Mouse (Mus musculus) bone marrow, adult 2 months (tissue): ENCODE data around the gene Vmn1r24. TPM values are rescaled to one million over a fixed set of nuclear protein-coding genes. Genes with fewer than 3 reads are reported as not detected.
"Not testable (repeated sequence)": the region's sequence is repeated elsewhere in the genome, so short reads cannot be mapped to it uniquely, and the experiment has no call there.

ENCODE experiments used
- H3K27ac ChIP-seq: fragments of 200-500 bp; 2 replicates; pipeline ENCODE4 v1.5.1; 2012; ENCODE audit warnings: low read depth, mild to moderate bottlenecking, control low read depth, inconsistent platforms, low read length; ENCODE audit not compliant: control insufficient read depth, poor library complexity, insufficient read depth
- H3K4me1 ChIP-seq: fragments of 200-500 bp; 2 replicates; pipeline ENCODE4 v1.6.1; 2011; ENCODE audit warnings: low read length; ENCODE audit not compliant: control insufficient read depth, insufficient read depth
- H3K4me3 ChIP-seq: fragments of 200-500 bp; replicated peaks from 2 replicates; pipeline ENCODE3; 2011; ENCODE audit warnings: mild to moderate bottlenecking, low read depth, low read length, control low read depth; ENCODE audit not compliant: control insufficient read depth
- CTCF ChIP-seq: fragments of 200-500 bp; IDR thresholded peaks from 2 replicates; pipeline ENCODE4 v1.5.1; 2011; ENCODE audit warnings: low read length, control low read depth; ENCODE audit not compliant: control insufficient read depth, insufficient read depth
- POLR2A ChIP-seq: fragments of 200-500 bp; IDR thresholded peaks from 2 replicates; pipeline ENCODE4 v1.6.1; 2011; ENCODE audit warnings: low read depth, mild to moderate bottlenecking, control low read depth, low read length, borderline replicate concordance; ENCODE audit not compliant: control insufficient read depth
- WGBS: fragments of 180-500 bp; shearing (Covaris S2); methylation state at CpG from one replicate; pipeline ENCODE4 v1.1.7; 2018; 5-methylcytosine and 5-hydroxymethylcytosine counted together
- polyA plus RNA-seq: library from polyadenylated mRNA; stranded (reverse); fragments of >200 nt; gene quantifications from 2 replicates; pipeline ENCODE4 v1.2.4, GENCODE M21; 2011; ENCODE audit warnings: low replicate concordance; ENCODE audit not compliant: missing spikeins, insufficient read depth, insufficient read length

The Vmn1r24 gene
- polyA plus RNA-seq, result not detected in 2 replicates

DNA sequence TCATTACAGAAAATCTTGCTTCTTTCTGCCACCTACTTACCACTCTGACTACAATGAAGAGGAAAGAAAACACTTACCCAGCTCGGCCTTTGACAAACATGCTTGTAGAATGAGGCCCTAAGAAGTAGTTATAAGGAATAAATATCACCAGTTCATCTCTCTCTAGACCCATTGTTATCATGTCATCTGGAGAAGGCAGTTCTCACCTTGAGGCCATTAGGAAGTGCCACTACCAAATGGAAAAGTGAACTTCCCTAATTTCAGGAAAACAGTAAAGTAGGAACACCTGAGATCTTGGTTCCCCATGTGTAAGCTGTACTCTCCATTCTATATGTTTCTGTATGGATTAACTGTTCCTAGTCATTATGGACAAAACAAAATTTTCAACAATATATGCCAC lies at the start of gene Vmn1r24:
TSS of gene Vmn1r24 (minus strand) at position 101 of the 400 bp plus-strand sequence.
- H3K4me1 ChIP-seq, H3K4me3 ChIP-seq, H3K27ac ChIP-seq: not testable (repeated sequence)
- WGBS, result 63% methylated on average over 1 of the region's 1 CpGs

DNA sequence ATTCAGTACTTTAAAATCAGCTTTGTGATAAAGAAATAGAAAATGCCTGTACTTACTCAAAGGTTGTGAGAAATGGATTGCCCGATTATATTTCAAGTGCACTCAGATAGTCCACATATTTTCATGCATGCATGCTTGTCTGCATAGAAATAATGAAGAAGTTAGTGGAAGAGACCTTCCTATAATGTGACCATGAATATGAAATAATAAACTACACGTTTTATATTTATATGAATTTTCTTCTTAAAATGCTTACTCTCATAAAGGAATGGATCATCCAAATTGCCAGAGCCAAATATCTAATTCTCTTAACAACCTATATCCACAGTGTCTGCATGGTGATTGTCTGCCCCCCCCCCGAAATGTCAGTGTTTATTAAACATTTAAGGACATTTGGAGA lies 19.4 kb upstream of the Vmn1r24 start, which contains the start of gene Vmn1r25:
TSS of gene Vmn1r25 (minus strand) at position 101 of the 400 bp plus-strand sequence.
- no peaks in the 10 kb centered on the region for H3K4me1 ChIP-seq
- no peak within 1 kb of the TSS for H3K27ac ChIP-seq
- TF ChIP-seq CTCF (no peak), POLR2A (no peak)
- no peak within 1 kb of the TSS for H3K4me3 ChIP-seq
- 53% methylated on average over 3 of the region's 3 CpGs for WGBS

DNA sequence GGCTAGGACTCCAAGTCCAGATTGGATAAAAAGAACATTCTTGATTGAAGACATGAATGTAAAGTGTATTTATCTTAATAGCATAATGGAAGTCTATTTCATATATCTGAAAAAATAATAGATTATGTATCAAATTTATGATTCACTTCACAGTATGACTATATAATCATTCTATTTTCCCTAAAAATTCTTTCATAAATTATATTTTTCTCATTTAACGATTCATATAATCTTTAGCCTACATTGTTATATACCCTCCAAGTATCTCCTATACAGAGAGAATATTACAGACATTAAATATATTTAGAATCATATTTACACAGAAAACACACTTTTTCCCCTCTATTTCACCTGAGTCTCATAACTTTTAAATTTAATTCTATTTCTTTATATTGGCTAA lies 34.6 kb downstream of the Vmn1r24 start, which contains the start of gene Vmn1r23:
TSS of gene Vmn1r23 (minus strand) at position 101 of the 400 bp plus-strand sequence.
- WGBS, result 80% methylated on average over 1 of the region's 1 CpGs
- Histone ChIP-seq H3K4me1 (no peaks in the 10 kb centered on the region), H3K4me3 (no peak within 1 kb of the TSS), H3K27ac (no peak within 1 kb of the TSS)
- TF ChIP-seq CTCF (no peak), POLR2A (no peak)

DNA sequence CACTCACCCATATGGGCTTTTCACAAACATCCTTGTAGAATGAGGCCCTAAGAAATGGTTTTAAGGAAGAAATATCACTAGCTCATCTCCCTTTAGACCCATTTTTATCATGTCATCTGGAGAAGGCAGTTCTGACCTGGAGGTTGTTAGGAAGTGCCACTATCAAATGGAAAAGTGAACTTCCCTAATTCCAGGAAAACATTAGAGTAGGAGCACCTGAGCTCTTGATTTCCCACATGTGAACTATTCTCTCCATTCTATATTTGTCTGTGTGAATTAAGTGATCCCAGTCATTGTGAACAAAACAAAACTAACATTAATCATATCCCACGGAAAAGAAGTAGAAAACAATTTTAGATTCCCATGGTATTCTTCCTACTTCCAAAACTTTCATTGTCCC lies 53.4 kb downstream of the Vmn1r24 start, which contains the start of gene Vmn1r22:
TSS of gene Vmn1r22 (minus strand) at position 101 of the 400 bp plus-strand sequence.
- no peaks in the 10 kb centered on the region for H3K4me1 ChIP-seq
- WGBS, result 68% methylated on average over 1 of the region's 1 CpGs
- H3K4me3 ChIP-seq, result no peak within 1 kb of the TSS
- no peak within 1 kb of the TSS for H3K27ac ChIP-seq
- TF ChIP-seq CTCF, result no peak
- no peak for TF ChIP-seq POLR2A

Other genes starting within 250 kb of the Vmn1r24 start
- 53.6 and 71.9 TPM in 2 replicates for gene Vopp1, start 136.3 kb downstream of the Vmn1r24 start, polyA plus RNA-seq
- gene Vmn1r21, start 111.2 kb downstream of the Vmn1r24 start, polyA plus RNA-seq, result not detected in 2 replicates
- gene Vmn1r22, start 53.5 kb downstream of the Vmn1r24 start, polyA plus RNA-seq, result not detected in 2 replicates
- gene Vmn1r23, start 34.7 kb downstream of the Vmn1r24 start, polyA plus RNA-seq, result not detected in 2 replicates
- not detected in 2 replicates for gene Vmn1r25, start 19.3 kb upstream of the Vmn1r24 start, polyA plus RNA-seq
- not detected in 2 replicates for gene Vmn1r26, start 53.7 kb upstream of the Vmn1r24 start, polyA plus RNA-seq